Comparison of ENCODE assay signal across 8 mouse cellular contexts in the genomic region with DNA sequence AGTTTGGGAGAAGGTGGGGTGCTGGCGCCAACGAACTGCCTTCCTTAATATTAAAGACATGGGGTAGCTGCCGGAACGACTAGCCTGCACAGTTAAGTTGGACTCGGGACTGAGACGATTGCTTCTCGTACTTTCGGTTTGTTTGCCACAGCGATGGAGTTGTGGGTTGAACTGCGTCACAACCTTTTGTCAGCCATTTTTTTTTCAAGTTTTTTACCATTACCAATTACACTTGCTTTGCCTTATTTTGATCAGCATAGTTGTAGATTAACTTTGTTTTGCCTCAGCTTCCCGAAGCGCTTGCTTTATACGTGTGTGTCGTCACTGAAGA. TPM values are rescaled to one million over a fixed set of nuclear protein-coding genes. Genes with fewer than 3 reads are reported as not detected.
A peak's percentile ranks its signal among the peaks of the same experiment; 100 is the strongest.
DNase-seq lines count a peak whose midpoint lies in the region; ATAC-seq and TF ChIP-seq lines count a peak whose summit lies in the region.

No protein-coding gene starts in this region.

- peak overlapping the region; percentile 87 for H3K4me3 ChIP-seq in layer of hippocampus, adult 2 months
- peak overlapping the region; percentile 71 for H3K4me3 ChIP-seq in embryonic facial prominence, embryonic 10.5 days
- H3K4me3 ChIP-seq in intestine, embryonic 15.5 days (replicated peaks), result peak overlapping the region; percentile 59
- H3K4me3 ChIP-seq in neural tube, embryonic 12.5 days, result peak overlapping the region; percentile 48

- TF ChIP-seq CTCF in layer of hippocampus, adult 2 months (conservative IDR thresholded peaks at IDR 0.05), result no peak

- no peak for DNase-seq in layer of hippocampus, adult 2 months (ENCODE audit: low spot score in 2 of 2)
- DNase-seq in layer of hippocampus, adult 18-20 months (ENCODE audit: low spot score in 2 of 2), result no peak
- no peak for DNase-seq in embryonic facial prominence, embryonic 10.5 days (ENCODE audit: low spot score)
- no peak for DNase-seq in right cerebral cortex, adult 2 months (ENCODE audit: low spot score in 2 of 2)
- no peak for DNase-seq in cerebellum, adult 9-11 months
- DNase-seq in kidney, adult 18-20 months, result no peak

- H3K4me2 ChIP-seq in intestine, embryonic 15.5 days (replicated peaks), result peak overlapping the region; percentile 94
- peak overlapping the region; percentile 97 for H3K4me2 ChIP-seq in neural tube, embryonic 12.5 days (replicated peaks)

- peak overlapping the region; percentile 91 for H3K9ac ChIP-seq in intestine, embryonic 15.5 days
- H3K9ac ChIP-seq in neural tube, embryonic 12.5 days, result peak overlapping the region; percentile 73

- no peaks in the 10 kb centered on the region for H3K36me3 ChIP-seq in embryonic facial prominence, embryonic 10.5 days (replicated peaks)
- no peaks in the 10 kb centered on the region for H3K36me3 ChIP-seq in intestine, embryonic 15.5 days
- no peaks in the 10 kb centered on the region for H3K36me3 ChIP-seq in neural tube, embryonic 12.5 days

- H3K27me3 ChIP-seq in embryonic facial prominence, embryonic 10.5 days (replicated peaks; ENCODE audit: low read depth, poor library complexity, severe bottlenecking), result no peaks in the 10 kb centered on the region
- H3K27me3 ChIP-seq in intestine, embryonic 15.5 days (replicated peaks), result no peaks in the 10 kb centered on the region
- H3K27me3 ChIP-seq in neural tube, embryonic 12.5 days (replicated peaks), result no peaks in the 10 kb centered on the region

- ATAC-seq in intestine, embryonic 15.5 days, result no peak
- no peak for ATAC-seq in neural tube, embryonic 12.5 days (ENCODE audit: low FRiP score, low read depth)

- peak overlapping the region; percentile 95 for H3K27ac ChIP-seq in layer of hippocampus, adult 2 months
- H3K27ac ChIP-seq in embryonic facial prominence, embryonic 10.5 days (replicated peaks), result peak overlapping the region; percentile 96
- H3K27ac ChIP-seq in intestine, embryonic 15.5 days, result peak overlapping the region; percentile 99
- H3K27ac ChIP-seq in neural tube, embryonic 12.5 days, result peak overlapping the region; percentile 90

- H3K4me1 ChIP-seq in embryonic facial prominence, embryonic 10.5 days, result peaks cover 28% of the 10 kb centered on the region
- H3K4me1 ChIP-seq in intestine, embryonic 15.5 days (replicated peaks), result no peaks in the 10 kb centered on the region
- H3K4me1 ChIP-seq in neural tube, embryonic 12.5 days, result peaks cover 10% of the 10 kb centered on the region

- 2% methylated on average over 14 of the region's 14 CpGs for WGBS in embryonic facial prominence, embryonic 10.5 days
- under 1% methylated on average over 14 of the region's 14 CpGs for WGBS in intestine, embryonic 15.5 days
- WGBS in neural tube, embryonic 12.5 days, result 2% methylated on average over 14 of the region's 14 CpGs

- no peaks in the 10 kb centered on the region for H3K9me3 ChIP-seq in embryonic facial prominence, embryonic 10.5 days
- no peaks in the 10 kb centered on the region for H3K9me3 ChIP-seq in intestine, embryonic 15.5 days
- no peaks in the 10 kb centered on the region for H3K9me3 ChIP-seq in neural tube, embryonic 12.5 days

RNA-seq across cellular contexts. Expression of gene Hist1h1c, which starts 1.3 kb away (rescaled TPM):
- 10 to 100 TPM; 59.1 to 68.1 TPM for total RNA-seq in layer of hippocampus, adult 2 months (2021)
- total RNA-seq in layer of hippocampus, adult 18-20 months (2021), result 10 to 100 TPM; 47.0 to 47.3 TPM
- 9.1 and 9.2 TPM in 2 replicates for polyA plus RNA-seq in embryonic facial prominence, embryonic 10.5 days (2016; fragmentation: Nextera tagmentation; extraction: Ambion mirVana)
- 32.4 and 36.0 TPM in 2 replicates for polyA plus RNA-seq in intestine, embryonic 15.5 days (2015; fragmentation: Nextera tagmentation; extraction: Ambion mirVana)
- 13.3 and 13.6 TPM in 2 replicates for polyA plus RNA-seq in neural tube, embryonic 12.5 days (2016; fragmentation: Nextera tagmentation; extraction: Ambion mirVana)

RNA-seq across cellular contexts. Expression of gene Hist1h3c, which starts 5.5 kb away (rescaled TPM):
- 1 to 10 TPM; 3.6 to 5.9 TPM for total RNA-seq in layer of hippocampus, adult 2 months (2021)
- under 1 TPM; 0.62 to 0.63 TPM for total RNA-seq in layer of hippocampus, adult 18-20 months (2021)
- 8.6 and 10.0 TPM in 2 replicates for polyA plus RNA-seq in embryonic facial prominence, embryonic 10.5 days (2016; fragmentation: Nextera tagmentation; extraction: Ambion mirVana)
- 4.4 and 7.7 TPM in 2 replicates for polyA plus RNA-seq in intestine, embryonic 15.5 days (2015; fragmentation: Nextera tagmentation; extraction: Ambion mirVana)
- polyA plus RNA-seq in neural tube, embryonic 12.5 days (2016; fragmentation: Nextera tagmentation; extraction: Ambion mirVana), result 6.8 and 7.4 TPM in 2 replicates

RNA-seq across cellular contexts. Expression of gene Hist1h2bb, which starts 6.6 kb away (rescaled TPM):
- total RNA-seq in layer of hippocampus, adult 2 months (2021), result 10 to 100 TPM; 23.0 to 24.7 TPM
- total RNA-seq in layer of hippocampus, adult 18-20 months (2021), result 10 to 100 TPM; 15.7 to 19.5 TPM
- polyA plus RNA-seq in embryonic facial prominence, embryonic 10.5 days (2016; fragmentation: Nextera tagmentation; extraction: Ambion mirVana), result 1.9 and 2.9 TPM in 2 replicates
- 2.4 and 3.8 TPM in 2 replicates for polyA plus RNA-seq in intestine, embryonic 15.5 days (2015; fragmentation: Nextera tagmentation; extraction: Ambion mirVana)
- polyA plus RNA-seq in neural tube, embryonic 12.5 days (2016; fragmentation: Nextera tagmentation; extraction: Ambion mirVana), result 1.3 and 1.7 TPM in 2 replicates

RNA-seq across cellular contexts. Expression of gene Hist1h2ab, which starts 11.0 kb away (rescaled TPM):
- total RNA-seq in layer of hippocampus, adult 2 months (2021), result 10 to 100 TPM; 24.4 to 27.3 TPM
- 10 to 100 TPM; 28.1 to 35.2 TPM for total RNA-seq in layer of hippocampus, adult 18-20 months (2021)
- 39.1 and 43.8 TPM in 2 replicates for polyA plus RNA-seq in embryonic facial prominence, embryonic 10.5 days (2016; fragmentation: Nextera tagmentation; extraction: Ambion mirVana)
- 39.8 and 44.9 TPM in 2 replicates for polyA plus RNA-seq in intestine, embryonic 15.5 days (2015; fragmentation: Nextera tagmentation; extraction: Ambion mirVana)
- 28.5 and 44.2 TPM in 2 replicates for polyA plus RNA-seq in neural tube, embryonic 12.5 days (2016; fragmentation: Nextera tagmentation; extraction: Ambion mirVana)

RNA-seq across cellular contexts. Expression of gene Hist1h3b, which starts 12.2 kb away (rescaled TPM):
- 10 to 100 TPM; 13.6 to 15.0 TPM for total RNA-seq in layer of hippocampus, adult 2 months (2021)
- 1 to 10 TPM; 7.6 to 9.4 TPM for total RNA-seq in layer of hippocampus, adult 18-20 months (2021)
- polyA plus RNA-seq in embryonic facial prominence, embryonic 10.5 days (2016; fragmentation: Nextera tagmentation; extraction: Ambion mirVana), result 9.5 and 10.3 TPM in 2 replicates
- polyA plus RNA-seq in intestine, embryonic 15.5 days (2015; fragmentation: Nextera tagmentation; extraction: Ambion mirVana), result 6.4 and 9.2 TPM in 2 replicates
- polyA plus RNA-seq in neural tube, embryonic 12.5 days (2016; fragmentation: Nextera tagmentation; extraction: Ambion mirVana), result 5.8 and 10.0 TPM in 2 replicates
